Mouse (Mus musculus): ENCODE data around the gene Stpg1.

GRCm38 (mm10) chr4:135567042-135567441, 72.5 kb downstream of the Stpg1 start:
- no peak for TF ChIP-seq CTCF (IDR thresholded peaks at IDR 0.05; ENCODE audit: low read depth, low read length)
- no peak for TF ChIP-seq POLR2A (IDR thresholded peaks at IDR 0.05; ENCODE audit: borderline replicate concordance, low read depth, low read length)
